Mouse (Mus musculus) common myeloid progenitor, adult 5-6 weeks (primary cell): ENCODE data around the gene March7. TPM values are rescaled to one million over a fixed set of nuclear protein-coding genes. Genes with fewer than 3 reads are reported as not detected.

Experiments
- ATAC-seq: replicated peaks from 2 replicates; pipeline ENCODE4 v1.8.0; 2016; ENCODE audit warnings: low read depth, mild to moderate bottlenecking, moderate TSS enrichment, inconsistent platforms; ENCODE audit not compliant: poor library complexity, severe bottlenecking
- total RNA-seq: library from RNA; stranded (forward); fragments of 200-1000, 187-1606 nt; gene quantifications from 2 replicates; pipeline ENCODE4 v1.2.3, GENCODE M21; 2017

March7 gene
- 92.8 and 139 TPM in 2 replicates for total RNA-seq

GRCm38 (mm10) chr2:60209703-60210651 lies at the start of gene March7, which contains the start of gene Baz2b:
Gene March7 (plus strand): TSS chr2:60209887.
Gene Baz2b (minus strand): TSS chr2:60209839.
- ATAC-seq, result peak; percentile 70

DNA sequence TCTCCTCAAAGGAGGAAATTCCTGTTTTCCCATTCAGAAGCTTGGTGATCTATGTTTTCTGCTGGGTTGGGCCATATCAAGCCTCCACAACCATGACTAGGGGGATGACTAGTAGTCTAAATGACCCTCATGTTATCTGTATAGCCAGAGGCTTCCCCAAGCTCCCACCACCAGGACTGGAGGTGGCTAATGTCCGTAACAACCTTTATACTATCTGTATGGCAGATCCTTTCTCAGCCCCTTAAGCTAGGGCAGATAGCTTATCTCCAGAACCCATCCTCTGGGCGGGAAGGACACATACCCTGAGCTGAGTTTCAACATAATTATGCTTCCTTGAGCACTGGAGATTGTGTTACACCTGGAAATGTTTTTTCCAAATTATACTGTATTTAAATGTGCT lies 45.9 kb upstream of the March7 start:
- ATAC-seq, result no peak; the same call in 1 of the 2 replicates

DNA sequence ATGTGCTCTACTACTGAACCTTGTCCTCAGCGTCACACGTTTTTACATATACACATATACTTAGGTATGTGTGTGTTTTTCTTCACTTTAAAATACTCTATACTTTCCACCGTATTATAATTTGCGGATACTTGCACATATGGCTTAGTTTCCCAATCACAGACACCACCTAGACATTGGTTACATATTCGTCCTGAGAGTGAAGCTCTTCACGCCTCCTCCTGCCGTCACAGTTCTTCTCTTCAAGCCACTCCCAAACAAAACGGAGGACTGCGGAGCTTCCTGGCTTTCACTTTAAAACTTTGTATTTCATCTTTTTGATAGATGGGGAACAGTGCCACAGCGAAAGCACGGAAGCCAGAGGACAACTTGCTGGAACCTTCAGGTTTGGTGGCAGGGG lies 44.0 kb upstream of the March7 start:
- ATAC-seq, result no peak

DNA sequence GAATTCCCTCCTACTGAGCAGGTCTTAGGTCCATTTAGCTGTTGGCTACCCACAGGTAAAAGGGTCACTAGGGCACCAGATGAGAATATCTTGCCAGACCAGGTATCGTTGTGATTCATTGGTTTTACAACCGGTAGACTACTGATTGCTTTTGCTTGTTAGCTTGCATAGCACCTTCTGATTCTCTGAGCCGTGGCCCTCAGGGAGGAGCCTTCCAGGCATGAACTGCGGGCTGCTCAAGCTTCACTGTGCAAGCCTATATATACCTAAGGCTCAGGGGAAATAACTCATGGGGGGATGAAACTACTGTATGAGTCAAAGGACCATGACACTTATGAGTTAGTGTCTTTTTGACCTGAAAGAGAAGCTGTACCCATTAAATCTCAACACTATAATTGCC lies 42.8 kb upstream of the March7 start:
- no peak for ATAC-seq

DNA sequence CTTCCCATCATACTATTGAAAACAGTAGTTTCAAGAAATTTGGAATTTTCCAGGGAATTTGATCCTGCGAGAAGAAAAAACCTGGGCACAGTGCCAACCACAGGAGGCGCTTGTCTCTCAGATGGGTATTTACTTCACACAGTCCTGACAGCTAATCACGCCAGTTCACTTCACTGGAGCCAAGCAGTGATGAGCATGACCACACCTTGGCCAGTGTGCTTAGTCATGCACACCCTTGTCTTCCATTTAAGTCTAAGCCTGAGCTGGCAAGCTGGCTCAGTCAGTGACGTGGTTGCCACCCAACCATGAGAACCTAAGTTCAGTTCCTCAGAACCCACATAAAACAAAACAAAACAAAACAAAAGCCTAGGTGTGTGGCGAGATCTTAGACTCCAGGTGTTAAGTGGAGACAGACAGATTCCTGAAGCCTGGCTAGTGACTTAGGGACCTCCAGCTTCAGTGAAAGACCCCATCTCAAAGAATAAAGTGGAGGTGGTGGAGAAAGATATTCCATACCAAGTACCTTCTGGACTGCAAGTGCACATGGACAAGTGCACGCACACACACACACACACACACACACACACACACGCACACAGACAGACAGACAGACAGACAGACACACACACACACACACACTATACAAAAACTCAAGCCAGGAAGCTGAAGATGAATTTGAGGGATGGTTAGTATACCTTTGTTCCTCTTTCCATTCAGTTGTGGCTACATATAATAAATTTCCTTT lies 37.7 kb upstream of the March7 start:
- ATAC-seq, result peak; percentile 20

DNA sequence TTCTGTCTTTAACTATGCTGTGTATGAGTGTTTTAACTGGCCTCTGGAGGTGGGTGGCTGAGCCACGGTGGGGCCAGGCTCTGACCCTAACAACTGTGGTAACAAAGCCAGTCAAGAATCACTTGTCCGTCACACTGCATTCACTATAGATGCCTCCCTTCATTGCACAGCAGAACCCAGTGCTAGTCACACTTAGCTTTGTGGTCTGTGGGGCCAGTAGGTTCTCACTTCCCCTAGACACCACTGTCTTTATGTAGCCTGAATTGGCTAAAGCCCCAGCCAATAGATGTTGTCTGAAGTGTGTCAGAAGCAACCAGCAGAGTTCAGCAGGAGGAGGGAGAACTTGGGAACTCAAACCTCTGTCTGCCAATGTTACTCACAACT lies 37.2 kb upstream of the March7 start:
- ATAC-seq, result peak; percentile 80

DNA sequence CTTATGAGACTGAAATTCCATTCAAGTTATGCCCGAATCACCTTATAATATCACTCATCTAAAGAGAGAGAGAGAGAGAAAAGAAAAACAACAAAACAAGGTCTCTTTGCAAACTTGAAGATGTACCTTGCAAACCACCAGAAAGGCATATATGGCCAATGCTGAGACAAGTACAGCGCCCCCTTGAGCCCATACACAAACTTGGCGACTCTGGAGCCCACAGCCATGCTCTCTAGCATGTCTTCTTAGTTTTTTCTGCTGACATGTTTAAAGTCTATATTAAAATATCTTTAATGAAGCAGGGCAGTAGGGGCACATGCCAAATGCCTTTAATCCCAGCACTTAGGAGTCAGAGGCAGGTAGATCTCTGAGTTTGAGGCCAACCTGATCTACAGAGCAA lies 36.5 kb upstream of the March7 start:
- ATAC-seq, result no peak

- no peak for ATAC-seq
Measured at GRCm38 (mm10) chr2:60173595-60173994, 36.1 kb upstream of the March7 start.

GRCm38 (mm10) chr2:60175078-60175477 lies 34.6 kb upstream of the March7 start:
- ATAC-seq, result 0 out of 2 replicates have a peak, but pooled peaks have one; percentile 15

GRCm38 (mm10) chr2:60176087-60176486 lies 33.6 kb upstream of the March7 start:
- ATAC-seq, result peak; percentile 74

DNA sequence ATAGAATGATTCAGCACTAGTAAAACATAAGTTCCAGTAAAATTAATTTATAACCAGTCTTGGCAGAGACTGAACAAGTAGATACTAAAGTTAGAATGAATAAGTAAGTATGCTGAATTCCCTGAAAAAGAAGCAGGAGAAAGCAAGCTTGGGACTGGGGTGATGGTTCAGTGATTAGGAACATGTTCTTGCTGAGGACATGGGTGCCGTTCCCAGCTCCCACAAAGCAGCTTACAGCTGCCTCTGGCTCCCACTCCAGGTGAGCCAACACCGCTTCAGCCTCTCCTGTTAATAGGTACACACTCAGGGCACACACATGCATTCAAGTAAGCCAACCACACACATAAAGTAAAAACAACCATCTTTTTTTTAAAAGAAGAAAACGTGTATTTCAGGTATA lies 32.2 kb upstream of the March7 start:
- no peak for ATAC-seq

DNA sequence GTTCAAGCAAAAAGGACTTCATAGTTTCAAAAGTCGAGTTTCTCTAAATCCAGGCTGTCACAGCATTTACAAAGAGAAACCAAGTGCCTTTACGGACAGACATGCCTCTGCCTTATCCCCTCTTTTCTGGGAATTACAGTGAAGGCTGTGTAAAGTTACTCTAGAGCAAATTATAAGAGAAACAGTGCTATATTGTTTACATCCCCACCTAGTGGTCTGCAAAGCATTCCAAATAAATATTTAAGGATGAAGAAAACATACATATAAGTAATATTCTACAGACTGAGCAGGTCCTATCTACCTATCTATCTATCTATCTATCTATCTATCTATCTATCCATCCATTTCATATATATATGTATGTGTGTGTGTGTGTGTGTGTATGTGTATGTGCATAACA lies 28.0 kb upstream of the March7 start:
- ATAC-seq, result no peak

DNA sequence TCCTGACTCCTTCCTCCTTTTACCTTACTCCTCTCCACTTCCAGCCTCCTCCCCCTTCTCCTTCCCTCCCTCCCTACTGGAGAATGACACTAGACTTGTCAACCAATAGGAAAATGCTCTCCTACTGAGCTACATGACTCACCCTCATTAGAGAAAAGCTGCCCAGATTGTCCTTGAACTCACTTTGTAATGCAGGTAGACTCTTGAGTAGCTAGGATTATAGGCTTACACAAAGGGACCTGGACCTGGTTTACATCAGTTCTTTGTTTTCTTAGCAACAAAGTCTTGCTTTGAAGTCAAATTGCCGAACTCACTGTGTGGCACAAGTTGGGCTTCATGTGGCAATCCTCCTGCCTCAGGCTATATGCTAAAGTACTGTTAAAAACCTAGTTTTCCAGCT lies 12.8 kb upstream of the March7 start:
- no peak for ATAC-seq

DNA sequence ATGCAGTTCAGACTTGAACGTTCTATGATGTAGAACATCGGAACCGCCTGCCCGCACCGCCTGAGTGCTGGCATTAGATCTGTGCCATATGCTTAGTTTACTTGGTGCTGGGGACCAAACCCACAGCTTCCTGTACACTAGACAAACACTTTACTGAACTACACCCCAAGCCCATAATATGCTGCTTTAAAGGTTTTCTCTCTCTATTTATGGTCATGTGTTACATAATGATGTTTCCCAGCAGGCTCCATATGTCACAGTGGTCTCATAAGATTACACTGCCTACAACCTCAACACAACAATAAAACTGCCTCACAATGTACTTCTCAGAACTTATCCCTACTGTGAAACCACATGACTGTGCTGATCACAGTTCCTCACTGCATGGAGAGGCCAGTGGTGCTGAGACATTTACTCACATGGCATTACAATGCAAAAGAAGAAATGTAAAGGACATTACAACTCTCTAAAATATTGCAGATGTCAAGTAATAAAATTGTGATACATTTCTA lies 9.6 kb upstream of the March7 start:
- ATAC-seq, result peak; percentile 40

- ATAC-seq, result 0 out of 2 replicates have a peak, but pooled peaks have one; percentile 26
Measured at GRCm38 (mm10) chr2:60200667-60201066, 9.0 kb upstream of the March7 start.

- ATAC-seq, result peak; percentile 29
Measured at GRCm38 (mm10) chr2:60202900-60203530, 6.7 kb upstream of the March7 start.

DNA sequence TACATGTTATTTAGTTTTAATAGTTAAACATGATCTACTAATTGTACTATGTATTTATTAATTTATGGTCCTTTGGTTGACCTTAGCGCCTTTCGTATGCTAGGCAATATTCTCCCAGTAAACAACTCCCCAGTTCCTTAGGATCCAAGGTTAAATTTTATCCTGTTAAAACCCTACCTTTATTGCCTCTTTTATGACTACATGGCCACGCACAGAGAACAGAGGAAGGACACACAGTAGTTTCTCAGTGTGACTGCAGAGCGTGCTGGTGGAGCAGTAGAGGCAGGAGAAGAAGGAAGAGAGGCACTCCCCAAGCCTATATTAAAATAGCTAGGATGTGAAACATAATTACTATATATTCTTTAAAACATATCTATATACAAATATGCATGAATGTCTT lies 6.0 kb upstream of the March7 start:
- ATAC-seq, result no peak

DNA sequence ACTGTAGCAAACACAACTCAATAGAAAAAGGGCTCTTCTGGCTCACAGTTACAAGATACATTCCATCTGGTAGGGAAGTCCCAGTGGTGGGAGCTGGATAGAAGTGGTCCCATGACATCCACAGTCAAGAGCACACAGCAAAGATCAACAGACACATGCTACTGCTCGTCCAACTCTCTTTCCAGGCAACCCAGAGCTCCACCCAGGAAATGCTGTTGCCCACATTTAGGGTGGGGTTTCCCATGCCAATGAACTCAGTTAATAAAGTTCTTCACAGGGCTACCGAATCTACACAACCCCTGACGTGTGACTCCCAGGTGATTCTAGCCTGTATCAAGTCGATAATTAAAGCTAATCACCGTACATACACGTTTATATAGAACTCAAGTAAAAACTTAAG lies 5.5 kb upstream of the March7 start:
- peak; percentile 52 for ATAC-seq

DNA sequence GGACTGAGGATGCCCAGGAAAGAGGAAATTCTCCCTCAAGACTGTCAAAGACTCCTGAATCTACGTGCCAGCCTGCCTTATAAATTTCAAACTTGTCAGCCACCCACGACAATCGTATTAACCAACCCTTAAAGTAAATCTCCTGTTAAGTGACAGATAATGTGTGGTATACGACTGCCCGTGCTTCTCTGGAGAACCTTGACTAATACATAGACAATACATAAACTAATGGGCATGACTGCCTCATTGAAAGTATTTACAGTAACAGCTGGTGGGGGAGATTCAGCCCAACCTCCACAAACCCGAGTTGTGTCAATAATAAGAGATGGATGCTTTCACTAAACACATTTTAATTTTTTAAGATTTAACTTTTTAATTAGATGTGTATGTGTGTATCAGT lies 3.9 kb upstream of the March7 start:
- no peak for ATAC-seq

DNA sequence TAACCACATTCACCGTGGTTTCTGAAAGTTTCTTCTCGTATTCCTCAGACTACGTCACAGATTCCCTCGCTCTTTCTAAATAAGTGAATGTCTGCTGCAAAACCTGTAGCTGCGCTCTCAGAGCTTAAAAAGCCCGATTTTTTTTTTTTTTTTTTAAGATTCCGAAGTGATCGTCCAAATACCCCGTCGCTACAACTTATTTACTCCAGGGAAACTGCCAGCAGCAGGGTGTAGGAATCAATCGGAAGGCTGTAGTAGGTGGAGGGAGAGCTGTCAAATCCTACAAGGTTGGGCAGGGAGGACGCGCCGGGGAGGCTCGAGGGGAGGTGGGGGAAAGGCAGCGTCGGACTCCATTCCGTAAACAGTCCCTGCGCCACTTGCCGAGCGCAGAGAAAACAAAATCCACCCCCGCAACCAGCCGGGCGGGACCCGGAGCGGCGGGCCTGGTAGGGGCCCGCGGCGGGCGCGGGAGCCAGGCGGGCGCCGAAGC lies 520 bp upstream of the March7 start:
- ATAC-seq, result 0 out of 2 replicates have a peak, but pooled peaks have one; percentile 12
